Mouse (Mus musculus): ENCODE results near the gene Mtmr10. TPM values are rescaled to one million over a fixed set of nuclear protein-coding genes. Genes with fewer than 3 reads are reported as not detected.

Mtmr10 gene
- total RNA-seq, 1 experiment, result 9.7 TPM

DNA sequence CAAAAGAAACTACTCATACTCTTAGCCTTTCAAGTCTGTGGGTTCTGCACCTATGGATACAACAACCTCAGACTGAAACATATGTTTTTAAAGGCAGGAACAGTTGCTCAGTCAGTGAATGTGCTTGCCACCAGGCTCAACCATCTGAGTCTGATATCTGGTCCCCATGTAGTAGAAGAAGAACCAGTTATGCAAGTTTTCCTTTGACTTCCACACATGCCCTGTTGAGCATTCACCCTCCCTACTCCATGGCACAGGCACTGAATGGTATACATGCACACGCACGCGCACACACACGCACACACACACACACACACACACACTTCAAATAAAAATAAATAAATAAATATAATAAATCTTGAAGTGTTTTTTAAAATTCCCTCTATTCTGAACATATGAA is 20.9 kb upstream of the Mtmr10 start:
- in situ Hi-C loops (cut with MboI; ENCODE audit: low sequenced_read_pairs in 2 of 2, unreplicated experiment in 2 of 2), result no loop called here
- no peak overlapping the region for H3K9ac ChIP-seq (ENCODE audit: insufficient read depth, low read depth, low read length, poor library complexity, severe bottlenecking)
- no peaks in the 10 kb centered on the region for H3K4me1 ChIP-seq (ENCODE audit: control insufficient read depth in 2 of 2, insufficient read depth in 2 of 2, low read length in 2 of 2, poor library complexity in 1 of 2)
- H3K27ac ChIP-seq (ENCODE audit: insufficient read depth, low read depth, low read length, poor library complexity, severe bottlenecking), result no peak overlapping the region
- TF ChIP-seq MAFK (IDR thresholded peaks at IDR 0.05; ENCODE audit: insufficient read depth, low read depth, low read length), result no peak
- TF ChIP-seq HCFC1 (IDR thresholded peaks at IDR 0.05; ENCODE audit: borderline replicate concordance, insufficient read depth, low read length), result no peak
- no peak for TF ChIP-seq ZC3H11A (IDR thresholded peaks at IDR 0.05; ENCODE audit: borderline replicate concordance, low read depth, low read length)
- TF ChIP-seq CHD2 (IDR thresholded peaks at IDR 0.05; ENCODE audit: low read depth, low read length), result no peak
- TF ChIP-seq ZNF384 (IDR thresholded peaks at IDR 0.05; ENCODE audit: low read depth, low read length), result no peak
- H3K9me3 ChIP-seq (ENCODE audit: control insufficient read depth, insufficient read depth, low read depth, low read length), result no peaks in the 10 kb centered on the region
- H3K36me3 ChIP-seq (ENCODE audit: control insufficient read depth, insufficient read depth, low read length, poor library complexity, severe bottlenecking), result no peaks in the 10 kb centered on the region
- no peak overlapping the region for H3K4me3 ChIP-seq (ENCODE audit: insufficient read depth in 1 of 2, low read depth in 1 of 2, low read length in 2 of 2, poor library complexity in 1 of 2, severe bottlenecking in 1 of 2)
- no peak for DNase-seq (ENCODE audit: low read depth, low spot score)

- Histone ChIP-seq H3K9me3 (ENCODE audit: control insufficient read depth, insufficient read depth, low read depth, low read length) (no peaks in the 10 kb centered on the region), H3K4me3 (ENCODE audit: insufficient read depth in 1 of 2, low read depth in 1 of 2, low read length in 2 of 2, poor library complexity in 1 of 2, severe bottlenecking in 1 of 2) (no peak overlapping the region), H3K4me1 (ENCODE audit: control insufficient read depth in 2 of 2, insufficient read depth in 2 of 2, low read length in 2 of 2, poor library complexity in 1 of 2) (0 out of 4 replicates have a peak, but pooled peaks cover 2 to 5% of the 10 kb centered on the region in 2 experiments), H3K36me3 (ENCODE audit: control insufficient read depth, insufficient read depth, low read length, poor library complexity, severe bottlenecking) (no peaks in the 10 kb centered on the region), H3K9ac (ENCODE audit: insufficient read depth, low read depth, low read length, poor library complexity, severe bottlenecking) (no peak overlapping the region), H3K27ac (ENCODE audit: insufficient read depth, low read depth, low read length, poor library complexity, severe bottlenecking) (no peak overlapping the region)
- TF ChIP-seq MAFK (IDR thresholded peaks at IDR 0.05; ENCODE audit: insufficient read depth, low read depth, low read length) (no peak), ZNF384 (IDR thresholded peaks at IDR 0.05; ENCODE audit: low read depth, low read length) (no peak), ZC3H11A (IDR thresholded peaks at IDR 0.05; ENCODE audit: borderline replicate concordance, low read depth, low read length) (no peak), CHD2 (IDR thresholded peaks at IDR 0.05; ENCODE audit: low read depth, low read length) (no peak), HCFC1 (IDR thresholded peaks at IDR 0.05; ENCODE audit: borderline replicate concordance, insufficient read depth, low read length) (no peak)
- in situ Hi-C loops (cut with MboI; ENCODE audit: low sequenced_read_pairs in 2 of 2, unreplicated experiment in 2 of 2), result no loop called here
- peak; percentile 35 for DNase-seq (ENCODE audit: low read depth, low spot score)
These were observed 15.5 kb upstream of the Mtmr10 start for GRCm38 (mm10) chr7:64271926-64272325.

DNA sequence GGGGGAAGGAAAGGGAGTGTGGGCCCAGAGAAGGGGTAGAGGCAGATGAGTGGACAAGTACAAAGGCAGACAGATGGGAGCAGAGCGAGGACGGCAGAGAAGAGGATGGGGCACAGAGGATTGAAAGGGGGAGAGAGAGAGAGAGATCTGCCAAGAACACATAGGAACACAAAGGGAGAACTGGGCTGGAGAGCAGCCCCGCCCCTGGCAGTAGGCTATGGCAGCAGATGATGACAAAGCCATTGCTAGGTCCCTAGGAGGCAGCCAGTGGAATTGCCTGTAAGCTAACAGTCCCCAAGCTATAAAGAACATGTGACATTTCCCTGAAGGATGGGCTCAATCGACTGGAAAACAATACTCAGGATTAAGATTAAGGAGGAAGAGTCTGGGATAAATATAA is 11.9 kb upstream of the Mtmr10 start:
- in situ Hi-C loops (cut with MboI; ENCODE audit: low sequenced_read_pairs in 2 of 2, unreplicated experiment in 2 of 2), result no loop called here

GRCm38 (mm10) chr7:64276921-64277320 is 10.5 kb upstream of the Mtmr10 start:
- no peak for TF ChIP-seq ZNF384 (IDR thresholded peaks at IDR 0.05; ENCODE audit: low read depth, low read length)
- no peak for TF ChIP-seq MAFK (IDR thresholded peaks at IDR 0.05; ENCODE audit: insufficient read depth, low read depth, low read length)
- no peak for TF ChIP-seq HCFC1 (IDR thresholded peaks at IDR 0.05; ENCODE audit: borderline replicate concordance, insufficient read depth, low read length)
- TF ChIP-seq CHD2 (IDR thresholded peaks at IDR 0.05; ENCODE audit: low read depth, low read length), result no peak
- no peak for TF ChIP-seq ZC3H11A (IDR thresholded peaks at IDR 0.05; ENCODE audit: borderline replicate concordance, low read depth, low read length)
- H3K36me3 ChIP-seq (ENCODE audit: control insufficient read depth, insufficient read depth, low read length, poor library complexity, severe bottlenecking), result no peaks in the 10 kb centered on the region
- no peaks in the 10 kb centered on the region for H3K9me3 ChIP-seq (ENCODE audit: control insufficient read depth, insufficient read depth, low read depth, low read length)
- DNase-seq (ENCODE audit: low read depth, low spot score), result no peak
- H3K27ac ChIP-seq (ENCODE audit: insufficient read depth, low read depth, low read length, poor library complexity, severe bottlenecking), result no peak overlapping the region
- H3K4me1 ChIP-seq (ENCODE audit: control insufficient read depth in 2 of 2, insufficient read depth in 2 of 2, low read length in 2 of 2, poor library complexity in 1 of 2), result 0 out of 4 replicates have a peak, but pooled peaks cover 2 to 5% of the 10 kb centered on the region in 2 experiments
- H3K4me3 ChIP-seq (ENCODE audit: insufficient read depth in 1 of 2, low read depth in 1 of 2, low read length in 2 of 2, poor library complexity in 1 of 2, severe bottlenecking in 1 of 2), result no peak overlapping the region
- H3K9ac ChIP-seq (ENCODE audit: insufficient read depth, low read depth, low read length, poor library complexity, severe bottlenecking), result no peak overlapping the region
- in situ Hi-C loops (cut with MboI; ENCODE audit: low sequenced_read_pairs in 2 of 2, unreplicated experiment in 2 of 2), result no loop called here

More for the DNA sequence above, 11.9 kb upstream of the Mtmr10 start:
- Histone ChIP-seq H3K36me3 (ENCODE audit: control insufficient read depth, insufficient read depth, low read length, poor library complexity, severe bottlenecking) (no peaks in the 10 kb centered on the region), H3K4me1 (ENCODE audit: control insufficient read depth in 2 of 2, insufficient read depth in 2 of 2, low read length in 2 of 2, poor library complexity in 1 of 2) (0 out of 4 replicates have a peak, but pooled peaks cover 2 to 5% of the 10 kb centered on the region in 2 experiments), H3K9ac (ENCODE audit: insufficient read depth, low read depth, low read length, poor library complexity, severe bottlenecking) (no peak overlapping the region), H3K27ac (ENCODE audit: insufficient read depth, low read depth, low read length, poor library complexity, severe bottlenecking) (no peak overlapping the region), H3K4me3 (ENCODE audit: insufficient read depth in 1 of 2, low read depth in 1 of 2, low read length in 2 of 2, poor library complexity in 1 of 2, severe bottlenecking in 1 of 2) (no peak overlapping the region), H3K9me3 (ENCODE audit: control insufficient read depth, insufficient read depth, low read depth, low read length) (no peaks in the 10 kb centered on the region)
- TF ChIP-seq ZNF384 (IDR thresholded peaks at IDR 0.05; ENCODE audit: low read depth, low read length), result no peak
- no peak for TF ChIP-seq HCFC1 (IDR thresholded peaks at IDR 0.05; ENCODE audit: borderline replicate concordance, insufficient read depth, low read length)
- TF ChIP-seq CHD2 (IDR thresholded peaks at IDR 0.05; ENCODE audit: low read depth, low read length), result no peak
- no peak for TF ChIP-seq MAFK (IDR thresholded peaks at IDR 0.05; ENCODE audit: insufficient read depth, low read depth, low read length)
- no peak for TF ChIP-seq ZC3H11A (IDR thresholded peaks at IDR 0.05; ENCODE audit: borderline replicate concordance, low read depth, low read length)
- no peak for DNase-seq (ENCODE audit: low read depth, low spot score)

All from ES-E14 (cell line).